Mouse (Mus musculus) CH12.LX (cell line): ENCODE data around the gene Kcnd3. TPM values are rescaled to one million over a fixed set of nuclear protein-coding genes. Genes with fewer than 3 reads are reported as not detected.

Source experiments
- DNase-seq: peaks from one replicate; pipeline ENCODE4 v3.0.0-alpha.2; 2013; ENCODE audit errors: extremely low read depth
- H3K27ac ChIP-seq: 2 replicates; pipeline ENCODE4 v1.5.1; 2012; ENCODE audit warnings: low read depth, mild to moderate bottlenecking, control low read depth, moderate library complexity; ENCODE audit not compliant: insufficient read depth
- H3K27me3 ChIP-seq: replicated peaks from 2 replicates; pipeline ENCODE3; 2012; ENCODE audit warnings: inconsistent platforms
- H3K36me3 ChIP-seq, 2 experiments: replicated peaks in 1 of 2; 2 replicates each; pipeline versions ENCODE3 to v1.6.1; 2012; ENCODE audit warnings: inconsistent platforms in 1 of 2, low read length in 1 of 2, mild to moderate bottlenecking in 1 of 2, mixed read lengths in 1 of 2, moderate library complexity in 1 of 2; ENCODE audit not compliant: control insufficient read depth in 1 of 2, insufficient read depth in 1 of 2
- H3K4me1 ChIP-seq, 2 experiments: 2 replicates each; pipeline ENCODE4 v1.6.1; 2012; ENCODE audit warnings: inconsistent platforms in 1 of 2, moderate library complexity in 1 of 2; ENCODE audit not compliant: insufficient read depth in 2 of 2, control insufficient read depth in 1 of 2
- H3K4me2 ChIP-seq: 2 replicates; pipeline ENCODE4 v1.6.1; 2012; ENCODE audit warnings: low read depth, mild to moderate bottlenecking, control low read depth; ENCODE audit not compliant: poor library complexity, insufficient read depth, severe bottlenecking
- H3K4me3 ChIP-seq, 3 experiments: fragments of 150-350 bp in 1 of 3; sonication (generic) in 1 of 3; replicated peaks in 1 of 3; 2 replicates each; pipeline versions ENCODE3 to v1.5.1; 2011 to 2012; ENCODE audit warnings: low read depth in 2 of 3, low read length in 2 of 3, mild to moderate bottlenecking in 2 of 3, moderate library complexity in 2 of 3, control low read depth in 1 of 3, improper control_type of control experiment in 1 of 3, inconsistent platforms in 1 of 3, mixed read lengths in 1 of 3; ENCODE audit not compliant: poor library complexity in 1 of 3
- H3K79me2 ChIP-seq: replicated peaks from 2 replicates; pipeline ENCODE4 v1.6.1; 2012; ENCODE audit warnings: mild to moderate bottlenecking, moderate library complexity; ENCODE audit not compliant: control insufficient read depth, poor library complexity, insufficient read depth, severe bottlenecking; ENCODE audit errors: extremely low read depth
- H3K9ac ChIP-seq: 2 replicates; pipeline ENCODE4 v1.6.1; 2012; ENCODE audit warnings: low read depth, mild to moderate bottlenecking, control low read depth, moderate library complexity; ENCODE audit not compliant: insufficient read depth
- H3K9me3 ChIP-seq: replicated peaks from 2 replicates; pipeline ENCODE3; 2012; ENCODE audit warnings: low read length, inconsistent platforms, mixed read lengths
- CHD2 ChIP-seq: IDR thresholded peaks from 2 replicates; pipeline ENCODE4 v1.6.1; 2011; ENCODE audit warnings: low read length, improper control_type of control experiment
- E2F4 ChIP-seq: IDR thresholded peaks from 2 replicates; pipeline ENCODE4 v1.6.1; 2011; ENCODE audit warnings: low read depth, low read length, improper control_type of control experiment; ENCODE audit not compliant: insufficient replicate concordance
- ELF1 ChIP-seq: IDR thresholded peaks from 2 replicates; pipeline ENCODE4 v1.6.1; 2014; ENCODE audit warnings: low read depth, mild to moderate bottlenecking, inconsistent platforms, low read length, improper control_type of control experiment
- GABPA ChIP-seq: IDR thresholded peaks from 2 replicates; pipeline ENCODE4 v1.6.1; 2012; ENCODE audit warnings: low read depth, low read length, improper control_type of control experiment, inconsistent platforms; ENCODE audit not compliant: insufficient replicate concordance
- IRF4 ChIP-seq: IDR thresholded peaks from 2 replicates; pipeline ENCODE4 v1.6.1; 2014; ENCODE audit warnings: low read depth, mild to moderate bottlenecking, inconsistent platforms, low read length, improper control_type of control experiment
- JUND ChIP-seq: conservative IDR thresholded peaks from 2 replicates; pipeline ENCODE4 v1.6.1; 2011; ENCODE audit warnings: low read depth, low read length, improper control_type of control experiment
- KAT2A ChIP-seq: IDR thresholded peaks from 2 replicates; pipeline ENCODE4 v1.6.1; 2012; ENCODE audit warnings: low read length, improper control_type of control experiment, inconsistent platforms; ENCODE audit not compliant: insufficient replicate concordance
- MAZ ChIP-seq: IDR thresholded peaks from 2 replicates; pipeline ENCODE4 v1.6.1; 2012; ENCODE audit warnings: low read depth, mild to moderate bottlenecking, inconsistent platforms, low read length, improper control_type of control experiment, moderate library complexity
- MEF2A ChIP-seq: IDR thresholded peaks from 2 replicates; pipeline ENCODE4 v1.6.1; 2014; ENCODE audit warnings: low read depth, mild to moderate bottlenecking, inconsistent platforms, low read length, improper control_type of control experiment, borderline replicate concordance
- MXI1 ChIP-seq: IDR thresholded peaks from 2 replicates; pipeline ENCODE4 v1.6.1; 2011; ENCODE audit warnings: mild to moderate bottlenecking, low read depth, low read length, improper control_type of control experiment
- MYC ChIP-seq: IDR thresholded peaks from 2 replicates; pipeline ENCODE4 v1.6.1; 2011; ENCODE audit warnings: low read depth, mild to moderate bottlenecking, improper control_type of control experiment, low read length
- PAX5 ChIP-seq: IDR thresholded peaks from 2 replicates; pipeline ENCODE4 v1.6.1; 2012; ENCODE audit warnings: low read length, inconsistent platforms, mixed read lengths
- POLR2AphosphoS2 ChIP-seq: IDR thresholded peaks from 2 replicates; pipeline ENCODE4 v1.6.1; 2011; ENCODE audit warnings: low read depth, low read length, improper control_type of control experiment
- RAD21 ChIP-seq: IDR thresholded peaks from 2 replicates; pipeline ENCODE4 v1.6.1; 2011; ENCODE audit warnings: low read depth, mild to moderate bottlenecking, low read length, improper control_type of control experiment, moderate library complexity
- SIN3A ChIP-seq: IDR thresholded peaks from 2 replicates; pipeline ENCODE4 v1.6.1; 2012; ENCODE audit warnings: low read length, improper control_type of control experiment, inconsistent platforms
- TBP ChIP-seq: conservative IDR thresholded peaks from 2 replicates; pipeline ENCODE4 v1.6.1; 2011; ENCODE audit warnings: low read depth, low read length, improper control_type of control experiment
- UBTF ChIP-seq: IDR thresholded peaks from 2 replicates; pipeline ENCODE4 v1.6.1; 2012; ENCODE audit warnings: low read depth, mild to moderate bottlenecking, inconsistent platforms, low read length, improper control_type of control experiment, moderate library complexity
- USF2 ChIP-seq: conservative IDR thresholded peaks from 2 replicates; pipeline ENCODE4 v1.6.1; 2011; ENCODE audit warnings: low read depth, low read length, improper control_type of control experiment
- ZKSCAN1 ChIP-seq: IDR thresholded peaks from 2 replicates; pipeline ENCODE4 v1.6.1; 2012; ENCODE audit warnings: low read depth, inconsistent platforms, low read length, improper control_type of control experiment, borderline replicate concordance
- ZMIZ1 ChIP-seq: IDR thresholded peaks from 2 replicates; pipeline ENCODE4 v1.6.1; 2012; ENCODE audit warnings: low read depth, mild to moderate bottlenecking, inconsistent platforms, low read length, improper control_type of control experiment
- ZNF384 ChIP-seq: IDR thresholded peaks from 2 replicates; pipeline ENCODE4 v1.6.1; 2012; ENCODE audit warnings: low read depth, low read length, improper control_type of control experiment, inconsistent platforms
- dilution Hi-C: fragments of 300-500 bp; cut with MboI; formaldehyde crosslinking; loops from 2 replicates; pipeline ENCODE4 v1.14.3; 2020; ENCODE audit warnings: low sequenced_read_pairs; ENCODE audit not compliant: extremely low pct_unique_long_range_greater_than_20kb, extremely low pct_ligation_motif_present
- in situ Hi-C: fragments of 300-500 bp; cut with MboI; formaldehyde crosslinking; loops from 3 replicates; pipeline ENCODE4 v1.14.3; 2019; ENCODE audit warnings: low sequenced_read_pairs, low pct_ligation_motif_present, low pct_unique_long_range_greater_than_20kb, mixed read lengths
- polyA plus RNA-seq: library from polyadenylated mRNA; unstranded; fragments of >175 nt; gene quantifications from 2 replicates; pipeline ENCODE4 v1.2.1, GENCODE M21; 2012; ENCODE audit warnings: low read depth; ENCODE audit not compliant: insufficient read length
- total RNA-seq, 2 experiments: library from RNA; depleted of rRNA; stranded (reverse); fragments of 300-350 nt in 1 of 2; fragments of >200 nt in 1 of 2; gene quantifications; 2 replicates each; pipeline ENCODE4 v1.2.3; 2012 to 2014

Gene Kcnd3
- total and polyA plus RNA-seq, 3 experiments, result not detected

GRCm38 (mm10) chr3:105405516-105405915 lies 46.6 kb upstream of the Kcnd3 start:
- no peak overlapping the region for H3K4me3 ChIP-seq
- dilution Hi-C loops, result no loop called here
- no peak overlapping the region for H3K9ac ChIP-seq
- TF ChIP-seq TBP (no peak), POLR2AphosphoS2 (no peak), MAZ (no peak), IRF4 (no peak), E2F4 (no peak), ELF1 (no peak), MXI1 (no peak)
- H3K36me3 ChIP-seq, result no peaks in the 10 kb centered on the region
- H3K27me3 ChIP-seq, result peaks cover 70% of the 10 kb centered on the region
- no peak overlapping the region for H3K4me2 ChIP-seq
- in situ Hi-C loops, result no loop called here
- no peak for DNase-seq
- H3K9me3 ChIP-seq, result no peaks in the 10 kb centered on the region
- H3K4me1 ChIP-seq, result peaks cover 0 to 8% of the 10 kb centered on the region in 2 experiments; a peak in 2 of 4 replicates
- H3K27ac ChIP-seq, result no peak overlapping the region
- H3K79me2 ChIP-seq, result no peaks in the 10 kb centered on the region

- Histone ChIP-seq H3K4me3 (no peak overlapping the region), H3K27ac (no peak overlapping the region), H3K36me3 (no peaks in the 10 kb centered on the region), H3K9me3 (no peaks in the 10 kb centered on the region), H3K9ac (no peak overlapping the region), H3K4me2 (no peak overlapping the region), H3K27me3 (peaks cover 69% of the 10 kb centered on the region), H3K79me2 (no peaks in the 10 kb centered on the region), H3K4me1 (peaks cover 0 to 8% of the 10 kb centered on the region in 2 experiments; a peak in 2 of 4 replicates)
- TF ChIP-seq USF2 (no peak), MEF2A (no peak), JUND (no peak), E2F4 (no peak), ZNF384 (no peak), ZMIZ1 (no peak), MAZ (no peak), MYC (no peak), SIN3A (no peak), ELF1 (no peak), GABPA (no peak), ZKSCAN1 (no peak), RAD21 (no peak), PAX5 (no peak), CHD2 (no peak), KAT2A (no peak), POLR2AphosphoS2 (no peak), UBTF (no peak), IRF4 (no peak)
- in situ Hi-C loops, result no loop called here
- dilution Hi-C loops, result no loop called here
- DNase-seq, result no peak
These were observed 46.1 kb upstream of the Kcnd3 start for GRCm38 (mm10) chr3:105406036-105406435.
